In the genomic region with DNA sequence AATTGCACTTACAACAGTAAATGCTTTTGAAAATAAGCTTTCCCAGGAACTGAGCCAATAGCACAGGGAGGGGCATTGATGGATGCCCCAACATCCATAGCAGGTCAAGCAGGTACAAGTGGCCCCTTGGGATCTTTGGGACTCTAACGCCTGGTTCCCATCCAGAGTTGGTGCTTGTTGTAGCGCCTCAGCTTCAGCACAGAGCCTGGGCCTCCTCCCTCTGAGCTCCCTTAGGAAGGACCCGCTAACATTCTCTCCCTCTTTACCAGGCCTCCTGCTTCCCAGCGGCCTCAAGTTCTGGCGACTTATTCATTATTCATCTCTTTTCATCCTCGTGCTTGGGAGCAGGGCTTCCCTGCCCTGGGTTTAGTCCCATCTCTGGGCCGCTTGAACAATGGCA, we compare ENCODE assay signal across 20 mouse cellular contexts. TPM values are rescaled to one million over a fixed set of nuclear protein-coding genes. Genes with fewer than 3 reads are reported as not detected.
DNase-seq lines count a peak whose midpoint lies in the region; ATAC-seq and TF ChIP-seq lines count a peak whose summit lies in the region.
"Had no signal": no experiment of that assay in that cellular context is flagged by ENCODE, and none has a peak within 500 bp of the region (broad histone marks: within the 10 kb centered on the region; RNA-seq: fewer than 3 reads in every experiment).

Gene Myo3b (plus strand): TSS at position 375 of the 400 bp plus-strand sequence.

- H3K9me3 ChIP-seq in forebrain, embryonic 10.5 days = no peaks in the 10 kb centered on the region
- no peaks in the 10 kb centered on the region for H3K9me3 ChIP-seq in forebrain, postnatal 0 days (ENCODE audit: low read length)
- no peaks in the 10 kb centered on the region for H3K9me3 ChIP-seq in neural tube, embryonic 11.5 days (ENCODE audit: control insufficient read depth, low read length)
- H3K9me3 ChIP-seq: limb, embryonic 15.5 days; megakaryocyte, embryonic 14.5 days; neural tube, embryonic 12.5 days had no signal

- no peak within 1 kb of the TSS for H3K4me2 ChIP-seq in forebrain, postnatal 0 days (ENCODE audit: low read depth)
- H3K4me2 ChIP-seq in neural tube, embryonic 11.5 days (ENCODE audit: low read depth) = no peak within 1 kb of the TSS
- H3K4me2 ChIP-seq: limb, embryonic 15.5 days; neural tube, embryonic 12.5 days had no signal

- H3K4me1 ChIP-seq in forebrain, embryonic 10.5 days = peaks cover 25% of the 10 kb centered on the region
- H3K4me1 ChIP-seq in forebrain, postnatal 0 days (ENCODE audit: insufficient read depth) = no peaks in the 10 kb centered on the region
- H3K4me1 ChIP-seq in neural tube, embryonic 11.5 days (ENCODE audit: control insufficient read depth, insufficient read depth, low read length) = no peaks in the 10 kb centered on the region
- H3K4me1 ChIP-seq: limb, embryonic 15.5 days; neural tube, embryonic 12.5 days had no signal

- no peak within 1 kb of the TSS for H3K4me3 ChIP-seq in forebrain, embryonic 10.5 days
- no peak within 1 kb of the TSS for H3K4me3 ChIP-seq in forebrain, postnatal 0 days (ENCODE audit: low read depth, low read length)
- H3K4me3 ChIP-seq in neural tube, embryonic 11.5 days (ENCODE audit: low read depth, low read length) = no peak within 1 kb of the TSS
- H3K4me3 ChIP-seq: limb, embryonic 15.5 days; megakaryocyte, embryonic 14.5 days; neural tube, embryonic 12.5 days had no signal

- no peak for DNase-seq in forebrain, embryonic 10.5 days (ENCODE audit: extremely low spot score, low spot score)
- DNase-seq in forebrain, postnatal 0 days = no peak
- peak; percentile 18 for DNase-seq in neural tube, embryonic 11.5 days (ENCODE audit: low spot score)
- DNase-seq in neural tube, embryonic 10.5 days (ENCODE audit: extremely low spot score, low spot score) = no peak
- DNase-seq in mesoderm, embryonic 11.5 days (ENCODE audit: low read depth, low spot score) = peak; percentile 13
- no peak for DNase-seq in ovary, postnatal 36 days (ENCODE audit: low spot score)
- DNase-seq in thymus, postnatal 4 days = no peak
- no peak for DNase-seq in gastrocnemius, adult 8-10 months (ENCODE audit: low spot score in 2 of 2)
- DNase-seq: adrenal gland, postnatal 36 days; cerebellum, adult 9-10 months; kidney, adult 8-10 months; kidney, postnatal 36 days; lung, postnatal 10 days; thymus, postnatal 25 days had no signal

- WGBS in forebrain, embryonic 10.5 days = 32% methylated on average over 7 of the region's 7 CpGs
- 12% methylated on average over 7 of the region's 7 CpGs for whole genome bisulfite sequencing in forebrain, postnatal 0 days
- 32% methylated on average over 7 of the region's 7 CpGs for WGBS in neural tube, embryonic 11.5 days

- H3K9ac ChIP-seq in forebrain, postnatal 0 days = no peak within 1 kb of the TSS
- no peak within 1 kb of the TSS for H3K9ac ChIP-seq in neural tube, embryonic 11.5 days (ENCODE audit: low read length)
- H3K9ac ChIP-seq: limb, embryonic 15.5 days; neural tube, embryonic 12.5 days had no signal

- H3K27ac ChIP-seq in forebrain, embryonic 10.5 days = 0 out of 2 replicates have a peak within 1 kb of the TSS, but pooled peaks have one; percentile 20
- no peak within 1 kb of the TSS for H3K27ac ChIP-seq in forebrain, postnatal 0 days (ENCODE audit: low read depth, low read length)
- no peak within 1 kb of the TSS for H3K27ac ChIP-seq in neural tube, embryonic 11.5 days (ENCODE audit: low read depth, low read length)
- H3K27ac ChIP-seq: limb, embryonic 15.5 days; neural tube, embryonic 12.5 days had no signal

- ATAC-seq in forebrain, postnatal 0 days = no peak
- no peak for ATAC-seq in neural tube, embryonic 11.5 days (ENCODE audit: insufficient read depth, low FRiP score, low TSS enrichment)
- ATAC-seq: forebrain, embryonic 14.5 days had no signal

- peaks cover 17% of the 10 kb centered on the region for H3K27me3 ChIP-seq in forebrain, embryonic 10.5 days (ENCODE audit: poor library complexity, severe bottlenecking)
- H3K27me3 ChIP-seq in forebrain, postnatal 0 days (ENCODE audit: insufficient read depth, low read length) = no peaks in the 10 kb centered on the region
- H3K27me3 ChIP-seq in neural tube, embryonic 11.5 days (ENCODE audit: control insufficient read depth, insufficient read depth, low read length) = no peaks in the 10 kb centered on the region
- H3K27me3 ChIP-seq: limb, embryonic 15.5 days; neural tube, embryonic 12.5 days had no signal

- H3K36me3 ChIP-seq in forebrain, embryonic 10.5 days (replicated peaks) = no peaks in the 10 kb centered on the region
- H3K36me3 ChIP-seq in forebrain, postnatal 0 days (ENCODE audit: insufficient read depth) = no peaks in the 10 kb centered on the region
- H3K36me3 ChIP-seq in neural tube, embryonic 11.5 days (ENCODE audit: control insufficient read depth, insufficient read depth, low read length) = no peaks in the 10 kb centered on the region
- H3K36me3 ChIP-seq: limb, embryonic 15.5 days; neural tube, embryonic 12.5 days had no signal

- no peak for TF ChIP-seq CTCF in forebrain, postnatal 0 days (IDR thresholded peaks at IDR 0.05; ENCODE audit: low read depth)

RNA-seq across cellular contexts. Expression of gene Myo3b, which starts in this region (rescaled TPM):
- polyA plus RNA-seq in forebrain, embryonic 10.5 days (2016; fragmentation: Nextera tagmentation; extraction: Ambion mirVana) = not detected in 2 replicates
- total RNA-seq in forebrain, postnatal 0 days (2014; rRNA removed) = 2.0 and 3.0 TPM in 2 replicates
- polyA plus RNA-seq in forebrain, postnatal 0 days (2015; fragmentation: Nextera tagmentation; extraction: Ambion mirVana) = 0.31 and 0.36 TPM in 2 replicates
- 0.04 and 0.07 TPM in 2 replicates for polyA plus RNA-seq in neural tube, embryonic 11.5 days (2014; fragmentation: Nextera tagmentation; extraction: Ambion mirVana)
- not detected for total RNA-seq in gastrocnemius, adult 8-10 months (2022)
- total RNA-seq: adrenal gland, postnatal 36 days; gastrocnemius, adult 18-20 months had no signal
- polyA plus RNA-seq: limb, embryonic 15.5 days; liver, embryonic 16.5 days had no signal

Comparison
In these comparisons a context has a peak if more than half of its experiments do, and no peak if none do; other contexts are left out.
1. Peak in DNase-seq in neural tube, embryonic 11.5 days; RNA of the gene not detected or under 1 TPM.